Mouse (Mus musculus) urinary bladder, postnatal 4 days (tissue): ENCODE measurements around the gene Rptor.

ENCODE experiments used
- DNase-seq, 2 experiments: peaks; one replicate each; pipeline ENCODE4 v3.0.0; 2021 to 2022; ENCODE audit warnings: low spot score in 2 of 2

The Rptor gene

DNA sequence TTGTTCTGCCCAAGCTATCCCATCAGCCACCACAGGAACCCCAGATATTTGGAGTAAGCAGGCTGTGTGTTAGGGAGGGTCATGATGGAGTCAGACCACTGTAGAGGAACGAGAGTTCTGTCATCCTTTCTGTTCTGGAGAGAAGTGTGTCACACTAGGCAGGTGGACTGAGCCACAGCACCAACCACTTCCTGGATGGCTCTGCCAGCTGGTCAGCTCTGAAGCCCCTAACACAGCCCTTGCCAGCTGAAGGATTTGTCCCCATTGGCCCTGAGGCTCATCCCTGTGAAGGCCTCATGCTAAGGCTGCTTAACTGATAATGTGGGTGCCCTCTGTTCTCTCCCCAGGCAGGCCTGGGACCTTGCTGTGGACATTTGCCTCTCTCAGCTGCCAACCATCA is 208.9 kb downstream of the Rptor start:
- no peak for DNase-seq

DNA sequence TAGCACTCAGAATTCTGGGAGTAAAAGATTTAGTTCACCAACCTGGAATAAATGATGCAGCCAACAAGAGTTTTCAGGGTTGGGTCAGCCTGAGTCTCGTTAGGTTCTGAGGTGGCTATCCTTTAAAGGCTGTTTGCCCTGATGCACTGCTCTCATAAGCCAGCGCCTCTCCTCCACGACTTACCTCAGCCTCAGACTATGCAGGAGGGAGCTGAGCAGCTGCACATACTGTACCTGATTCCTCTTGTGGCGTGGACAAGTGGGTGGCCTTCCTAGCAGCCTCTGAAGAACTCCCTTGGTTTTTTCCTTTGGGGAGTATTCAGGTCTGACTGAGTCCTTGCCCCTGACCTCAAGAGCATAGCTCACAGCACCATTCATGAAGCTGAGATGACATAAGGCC is 209.4 kb downstream of the Rptor start:
- DNase-seq: no peak

DNA sequence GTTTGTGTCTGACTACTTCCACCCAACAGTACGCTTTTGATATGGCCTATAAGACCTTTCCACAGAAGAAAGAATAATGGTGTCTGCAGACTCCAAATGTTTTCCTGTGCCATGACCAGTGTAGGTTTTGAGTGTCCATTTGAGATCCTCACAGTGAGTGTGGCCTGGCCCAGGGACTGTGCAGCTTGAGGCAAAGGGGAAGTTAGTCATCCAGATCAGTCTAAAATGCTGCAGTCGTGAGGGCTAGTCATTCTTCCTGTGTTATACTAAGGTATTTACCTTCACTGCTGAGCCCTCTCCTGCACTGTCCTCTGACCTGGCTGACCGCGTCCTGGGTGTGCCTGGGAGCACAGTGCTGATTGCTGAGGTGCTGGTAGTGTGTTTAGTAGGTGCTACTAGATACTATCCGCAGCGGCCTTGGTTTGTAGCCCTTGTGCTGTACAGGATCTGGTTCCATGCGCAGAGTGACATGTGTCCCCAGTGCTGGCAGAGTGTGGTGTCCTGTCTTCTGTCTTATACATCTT is 211.4 kb downstream of the Rptor start:
- no peak for DNase-seq

DNA sequence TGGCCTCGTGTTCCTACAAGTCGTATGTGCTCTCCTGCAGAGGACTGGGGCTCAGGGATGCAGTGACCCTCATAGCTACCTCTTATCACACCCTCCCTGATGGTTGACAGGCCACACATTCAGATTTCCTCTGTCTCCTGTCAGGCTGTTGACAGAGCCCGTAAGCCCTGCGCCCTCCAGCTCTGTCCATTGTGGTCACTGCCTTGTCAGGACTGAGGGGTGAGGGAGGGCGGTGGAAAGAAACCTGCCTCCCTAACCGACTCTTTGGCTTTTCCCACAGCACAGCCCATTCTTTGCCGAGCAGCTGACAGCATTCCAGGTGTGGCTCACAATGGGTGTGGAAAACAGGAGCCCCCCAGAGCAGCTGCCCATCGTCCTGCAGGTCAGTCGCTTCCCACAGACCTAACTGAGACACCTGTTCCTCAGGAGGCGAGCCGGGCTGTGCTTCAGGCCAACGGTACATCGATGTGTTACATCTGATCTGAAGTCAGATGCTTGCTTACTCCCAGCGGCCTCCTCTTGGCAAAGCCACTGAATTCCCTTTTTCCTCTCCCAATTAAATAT is 214.2 kb downstream of the Rptor start:
- DNase-seq: no peak

DNA sequence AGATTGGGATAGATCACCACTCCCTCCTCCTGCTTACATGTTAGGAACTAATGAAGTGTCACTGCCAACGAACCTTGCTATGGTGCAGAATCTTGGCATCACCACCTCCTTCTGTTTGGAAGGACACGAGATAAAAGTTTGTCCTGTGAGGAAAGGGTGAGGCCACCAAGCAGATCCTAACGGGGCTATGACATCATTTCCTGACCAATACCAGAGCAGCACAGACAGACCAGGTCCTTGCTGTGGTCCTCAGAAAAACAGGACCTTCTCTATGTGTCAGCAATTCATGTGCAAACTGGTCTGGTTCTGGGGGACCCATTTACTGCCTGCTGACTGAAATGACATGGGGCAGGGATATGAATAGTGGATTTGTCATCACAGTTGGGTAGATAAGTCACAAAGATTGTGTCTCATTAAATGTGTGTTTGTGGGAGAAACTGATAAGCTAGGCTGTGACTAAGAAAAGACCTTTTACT is 214.7 kb downstream of the Rptor start:
- no peak for DNase-seq

DNA sequence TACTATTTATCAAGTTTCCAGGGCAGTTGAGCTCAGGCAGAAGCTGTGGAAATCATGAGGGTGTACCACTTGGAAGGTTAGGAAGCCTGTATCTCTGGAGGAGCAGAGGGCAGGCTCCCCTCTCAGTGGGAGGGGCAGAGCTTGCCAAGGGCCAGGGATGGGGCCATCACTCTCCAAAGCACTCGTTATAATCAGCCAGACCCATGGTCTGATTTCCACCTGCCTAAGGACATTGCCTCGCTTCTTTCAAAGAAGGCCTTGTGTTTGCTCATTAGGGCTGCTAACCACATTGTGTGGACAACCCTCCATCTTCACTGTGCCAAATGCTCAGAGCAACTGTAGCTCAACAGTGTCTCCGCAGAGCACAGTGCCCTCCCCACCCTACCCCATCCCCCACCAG is 215.2 kb downstream of the Rptor start:
- DNase-seq: no peak

DNA sequence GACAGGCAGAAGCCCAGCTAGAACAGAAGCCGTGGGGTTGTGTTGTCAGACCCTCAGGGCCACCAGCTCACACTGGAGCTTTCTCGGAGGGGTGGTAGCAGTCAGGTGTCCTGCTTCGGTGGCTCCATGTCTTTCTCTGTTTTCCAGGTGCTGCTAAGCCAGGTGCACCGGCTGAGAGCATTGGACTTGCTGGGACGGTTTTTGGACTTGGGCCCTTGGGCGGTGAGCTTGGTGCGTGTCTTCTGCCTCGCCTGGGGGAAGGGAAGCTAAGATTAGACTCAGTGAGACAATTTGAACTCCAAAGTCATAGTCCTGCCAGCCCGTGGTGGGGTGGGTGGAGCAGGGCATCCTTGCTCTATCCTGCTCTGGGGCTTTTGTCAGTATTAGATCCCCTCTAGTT is 218.8 kb downstream of the Rptor start:
- DNase-seq: no peak

DNA sequence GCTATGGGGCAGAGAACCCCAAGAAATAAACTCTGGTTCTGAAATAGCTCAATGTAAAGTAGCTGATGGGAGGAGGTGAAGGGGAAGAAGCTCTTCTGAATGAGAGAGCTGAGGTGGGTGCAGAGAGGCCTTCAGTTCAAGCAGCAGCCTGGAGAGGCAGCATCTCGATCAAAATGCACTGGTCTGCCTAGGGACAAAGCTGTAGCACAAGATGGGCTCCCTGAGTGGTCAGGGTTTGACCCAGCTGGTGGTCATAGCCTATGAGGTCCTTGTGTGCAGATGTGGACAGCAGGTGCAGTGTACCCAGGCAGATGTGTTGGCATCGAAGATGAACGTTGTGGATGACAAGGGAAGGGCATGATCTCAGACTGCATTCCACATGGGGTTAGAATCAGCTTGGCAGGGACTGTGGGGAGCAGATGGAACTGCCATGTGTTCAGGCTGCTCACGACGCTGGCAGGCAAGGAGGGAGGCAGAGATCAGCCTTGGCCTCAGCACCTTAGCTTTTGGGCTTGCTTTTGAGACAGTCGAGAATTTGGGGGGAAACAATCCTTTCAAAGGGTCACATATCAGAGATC is 221.5 kb downstream of the Rptor start:
- no peak for DNase-seq

DNA sequence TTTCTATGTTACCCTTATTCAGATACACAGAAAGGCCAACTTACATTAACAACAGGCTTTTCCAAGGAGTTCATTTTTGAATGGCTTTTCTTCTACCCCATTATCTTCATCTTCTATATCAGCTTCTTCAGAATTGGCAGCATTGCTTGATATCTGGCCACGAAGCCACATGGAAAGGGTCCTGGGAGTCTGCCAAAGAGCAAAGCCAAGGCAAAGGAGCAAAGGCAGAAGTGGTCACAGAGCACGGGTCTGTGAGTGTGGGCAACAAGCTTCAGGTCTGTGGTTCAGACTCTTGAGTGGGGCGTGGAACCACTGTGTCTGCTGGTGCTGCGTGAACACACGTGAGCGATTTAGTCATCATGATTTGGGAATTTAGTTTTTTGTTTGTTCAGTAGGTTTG is 223.1 kb downstream of the Rptor start:
- DNase-seq: no peak

DNA sequence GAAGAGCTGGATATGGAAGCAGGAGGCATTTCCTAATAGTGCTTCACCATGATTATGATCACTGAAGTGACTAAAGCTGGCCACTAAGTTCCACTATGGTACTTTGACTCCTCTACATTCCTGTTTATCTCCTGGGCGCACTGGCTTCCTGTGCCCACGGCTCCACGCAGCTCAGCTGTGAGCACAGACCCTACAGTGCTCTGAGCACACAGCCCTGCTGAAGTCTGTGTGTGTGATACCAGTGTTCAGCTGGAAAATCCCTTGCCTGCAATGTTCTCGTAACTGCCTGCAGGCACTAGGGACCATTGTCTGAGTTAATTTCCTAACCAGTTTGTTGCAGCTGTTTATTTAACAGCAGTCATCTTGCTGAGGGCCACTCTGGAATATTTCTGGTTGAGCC is 223.5 kb downstream of the Rptor start:
- DNase-seq: no peak

DNA sequence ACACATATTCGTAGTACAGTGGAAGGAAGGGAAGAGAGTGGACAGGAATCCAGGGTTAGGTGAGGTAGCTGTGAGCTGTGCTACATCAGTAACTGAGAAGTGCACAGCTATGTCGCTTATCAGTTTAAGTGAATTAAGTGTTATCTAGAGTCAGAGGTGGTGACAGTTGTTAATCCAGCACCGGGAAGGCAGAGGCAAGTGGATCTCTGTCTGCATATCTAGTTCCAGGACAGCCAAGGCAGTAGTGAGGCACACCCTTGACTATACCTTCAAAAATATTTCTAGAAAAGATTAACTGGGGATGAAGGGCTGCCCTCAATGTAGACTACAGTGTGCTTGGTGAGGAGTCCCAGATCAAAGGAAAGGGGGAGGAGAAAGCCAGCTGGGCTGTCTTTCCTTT is 226.4 kb downstream of the Rptor start:
- DNase-seq: no peak

DNA sequence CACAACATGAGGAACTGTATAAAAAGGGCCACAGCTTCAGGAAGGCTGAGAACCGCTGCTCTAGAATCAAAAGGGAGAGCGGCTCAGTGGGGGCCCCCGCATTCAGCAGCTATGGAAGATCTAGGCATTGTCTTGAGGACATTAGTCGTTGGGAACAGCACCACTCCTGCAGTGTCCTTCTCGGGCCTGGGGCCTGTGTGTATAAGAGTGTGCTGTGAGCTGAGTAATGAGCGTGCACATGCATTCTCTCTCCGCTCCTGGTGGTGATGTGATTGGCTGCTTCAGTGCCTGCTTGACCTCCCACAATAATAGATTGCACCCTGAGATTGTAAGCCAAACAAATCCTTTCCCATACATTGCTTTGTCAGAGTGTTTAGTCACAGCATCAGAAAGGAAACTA is 229.0 kb downstream of the Rptor start:
- DNase-seq: no peak

DNA sequence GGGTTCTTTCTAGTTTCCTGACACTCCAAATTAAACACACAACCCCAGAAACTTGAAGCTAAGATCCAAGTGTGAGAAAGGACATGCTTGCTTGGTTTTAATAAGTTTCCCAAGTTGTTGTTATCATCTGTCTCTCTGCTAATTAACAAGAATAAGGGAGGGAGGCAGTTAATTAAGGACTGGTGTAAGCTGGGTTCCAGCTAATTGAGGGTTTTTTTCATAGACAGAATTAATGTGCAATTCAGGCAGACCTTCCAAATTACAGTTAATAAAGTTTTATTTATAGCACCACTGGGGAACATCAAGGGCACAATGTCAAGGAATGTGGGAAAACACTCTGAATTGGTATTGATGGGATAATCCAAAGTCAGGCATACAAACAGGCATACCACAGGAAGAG is 230.6 kb downstream of the Rptor start:
- no peak for DNase-seq

DNA sequence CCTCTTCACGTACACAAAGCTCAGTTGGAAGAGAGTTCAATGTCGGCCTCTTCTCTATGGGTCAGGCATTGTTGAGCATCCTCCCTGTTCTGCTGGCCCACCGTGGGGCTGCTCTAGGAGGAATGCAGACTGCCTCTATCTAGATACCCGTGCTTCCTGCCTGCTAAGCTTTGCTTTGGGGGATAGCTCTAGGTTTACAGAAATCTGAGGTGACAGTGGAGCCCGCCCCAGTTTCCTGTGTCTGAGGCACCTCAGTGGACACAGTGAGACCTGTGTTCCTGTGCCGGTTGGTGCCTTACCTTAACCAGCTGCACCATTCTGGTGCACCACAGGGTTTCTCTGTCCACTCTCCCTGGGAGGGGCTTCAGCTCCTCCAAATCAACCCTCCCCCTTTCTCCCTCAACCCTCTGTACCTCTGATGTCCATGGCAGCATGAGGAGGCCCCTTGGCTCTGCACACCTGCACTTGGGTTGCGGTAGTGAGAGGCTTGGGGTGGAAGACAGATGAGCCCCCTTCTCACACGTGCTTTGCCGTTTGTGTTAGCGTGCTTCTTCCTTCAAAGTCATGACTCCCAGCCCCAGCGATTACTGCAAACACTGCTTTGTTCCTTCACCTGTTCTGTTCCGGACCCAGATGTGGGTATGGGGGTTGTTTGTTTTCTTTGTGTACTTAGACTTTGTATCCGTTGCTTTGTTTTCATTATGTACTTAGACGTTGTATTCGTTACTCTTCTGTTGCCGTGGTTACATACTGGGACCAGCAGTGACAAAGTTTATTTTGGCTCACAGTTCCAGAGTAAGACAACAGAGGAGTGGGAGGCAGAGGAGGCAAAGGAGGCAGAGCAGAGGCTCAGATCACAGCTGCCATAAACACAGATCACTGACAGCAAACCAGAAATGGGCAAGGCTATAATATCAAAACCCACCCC is 231.4 kb downstream of the Rptor start:
- DNase-seq: no peak

DNA sequence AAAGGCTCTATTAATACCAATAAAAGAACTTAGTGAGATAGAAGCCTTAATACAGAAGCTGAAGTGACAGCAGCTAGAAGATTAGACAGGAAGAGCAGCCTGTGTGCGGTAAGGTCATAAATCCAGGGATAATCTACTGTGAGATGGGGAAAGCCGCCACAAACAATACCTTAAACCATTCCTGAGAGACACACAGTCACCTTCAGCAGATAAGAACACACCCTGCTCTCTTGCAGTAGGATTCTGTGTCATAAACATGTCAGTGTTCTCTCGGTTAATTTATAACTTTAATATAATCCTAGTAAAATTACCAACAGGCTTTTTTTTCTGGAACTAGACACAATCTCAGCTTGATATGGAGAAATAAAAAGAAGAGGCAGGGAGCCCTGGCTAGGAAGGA is 233.6 kb downstream of the Rptor start:
- no peak for DNase-seq

DNA sequence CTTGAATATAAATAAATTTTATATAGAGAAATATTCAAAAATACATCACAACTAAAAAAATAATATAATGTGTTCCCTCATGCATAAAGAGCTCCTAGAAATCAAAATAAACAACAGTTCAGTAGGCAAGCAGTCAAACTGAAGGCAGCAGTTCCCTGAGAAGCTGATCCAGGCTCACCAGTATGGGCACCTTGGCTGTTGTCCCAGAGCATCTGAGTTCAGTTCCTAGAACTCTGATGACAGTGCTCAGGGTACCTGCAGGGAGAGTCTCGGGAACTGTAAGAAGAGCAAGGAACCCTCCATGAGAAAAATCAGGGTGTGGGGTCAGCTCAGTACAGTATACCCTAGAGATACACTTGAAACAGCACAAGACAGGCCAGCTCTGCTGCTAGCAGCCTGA is 235.1 kb downstream of the Rptor start:
- no peak for DNase-seq

DNA sequence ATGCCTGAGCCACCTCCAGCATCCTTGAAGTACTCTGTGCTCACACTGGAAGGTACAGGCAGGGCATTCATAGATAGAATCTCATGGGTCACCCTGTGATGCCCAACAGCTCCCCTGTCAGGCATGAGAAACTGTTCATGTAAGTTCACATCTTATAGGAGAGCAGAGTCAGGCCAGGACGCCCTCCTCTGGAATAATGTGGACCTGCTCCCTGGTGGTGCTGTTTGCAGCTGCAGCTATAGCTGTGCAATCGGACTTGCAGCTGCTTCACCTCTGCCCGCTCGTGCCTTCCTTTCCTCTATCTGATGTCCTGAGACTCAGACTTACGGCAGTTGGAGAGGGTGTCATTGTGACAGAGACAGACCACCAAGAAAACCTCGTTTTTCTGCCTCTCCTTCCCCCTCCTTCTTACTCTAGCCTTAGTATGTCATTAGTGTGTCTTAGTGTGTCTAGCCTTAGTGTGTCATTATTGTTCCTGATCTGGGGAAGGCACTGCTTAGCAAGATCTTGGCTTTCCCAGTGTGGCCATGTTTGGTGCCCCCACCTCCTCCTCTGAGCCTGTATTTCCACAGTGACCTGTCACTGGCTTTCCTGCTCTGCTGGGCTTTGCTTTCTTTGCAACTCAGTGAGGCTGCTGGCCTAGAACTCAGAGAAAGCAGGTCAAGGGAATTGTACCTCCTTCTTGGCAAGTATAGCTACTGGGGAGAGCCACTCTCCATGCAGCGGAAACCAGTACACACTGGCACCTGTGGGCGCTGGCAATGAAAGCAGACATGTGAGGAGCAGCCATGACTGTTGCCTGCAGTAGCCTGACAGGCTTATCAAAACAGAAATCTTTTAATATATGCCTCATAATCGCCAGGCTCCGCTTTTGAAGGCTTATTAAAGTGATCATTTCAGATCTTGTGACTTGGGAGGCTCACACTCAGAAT is 237.0 kb downstream of the Rptor start:
- no peak for DNase-seq

DNA sequence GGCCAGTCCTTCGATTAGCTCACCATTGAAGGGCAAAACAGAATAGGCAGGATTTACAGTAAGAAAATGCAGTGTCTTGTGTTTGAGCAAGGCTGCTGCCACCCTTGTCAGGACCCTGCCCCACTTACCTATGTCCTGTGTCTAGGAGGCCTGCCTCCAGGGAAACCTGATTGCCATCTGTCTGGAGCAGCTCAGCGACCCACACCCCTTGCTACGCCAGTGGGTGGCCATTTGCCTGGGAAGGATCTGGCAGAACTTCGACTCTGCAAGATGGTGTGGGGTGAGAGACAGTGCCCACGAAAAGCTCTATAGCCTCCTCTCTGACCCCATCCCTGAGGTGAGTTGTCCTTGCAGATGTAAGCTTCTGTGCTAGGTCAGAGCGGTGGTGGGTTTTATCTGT is 243.9 kb downstream of the Rptor start:
- no peak for DNase-seq

DNA sequence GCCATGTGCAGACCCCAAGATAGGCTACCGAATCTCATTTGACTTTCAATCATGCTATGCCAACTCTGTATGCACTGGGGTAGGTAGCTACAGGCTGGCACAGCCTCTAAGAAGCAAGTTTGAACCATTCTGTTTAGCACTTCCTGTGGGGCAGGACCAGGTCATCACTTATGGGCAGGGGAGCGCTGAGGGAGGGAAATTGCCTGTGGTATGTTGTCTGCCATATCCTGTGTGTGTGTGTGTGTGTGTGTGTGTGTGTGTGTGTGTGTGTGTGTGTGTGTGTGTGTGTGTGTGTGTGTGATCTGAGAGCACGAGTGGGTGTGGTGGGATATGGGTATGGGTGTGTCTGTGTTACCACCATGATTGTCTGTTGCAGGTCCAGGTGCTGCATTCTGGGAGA is 244.4 kb downstream of the Rptor start:
- no peak for DNase-seq

DNA sequence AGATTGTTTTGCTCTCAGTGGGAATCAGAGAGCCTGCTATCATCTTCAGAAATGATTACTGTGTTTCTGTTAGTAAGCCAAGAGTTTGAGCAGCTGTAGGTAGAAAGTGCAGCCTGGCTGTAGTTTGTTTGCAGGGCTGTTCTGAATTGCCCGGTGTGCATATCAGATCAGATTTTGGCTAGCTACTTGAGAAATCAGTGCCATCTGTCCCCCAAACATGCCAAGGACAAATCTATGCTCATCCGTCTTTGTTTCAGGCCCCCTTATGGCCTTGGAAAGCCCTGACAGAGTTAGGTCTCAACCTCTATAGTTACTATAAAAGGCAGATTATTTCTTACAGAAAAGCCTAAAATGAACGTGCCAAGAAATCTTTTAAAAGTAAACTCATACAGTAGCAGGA is 244.9 kb downstream of the Rptor start:
- DNase-seq: no peak

DNA sequence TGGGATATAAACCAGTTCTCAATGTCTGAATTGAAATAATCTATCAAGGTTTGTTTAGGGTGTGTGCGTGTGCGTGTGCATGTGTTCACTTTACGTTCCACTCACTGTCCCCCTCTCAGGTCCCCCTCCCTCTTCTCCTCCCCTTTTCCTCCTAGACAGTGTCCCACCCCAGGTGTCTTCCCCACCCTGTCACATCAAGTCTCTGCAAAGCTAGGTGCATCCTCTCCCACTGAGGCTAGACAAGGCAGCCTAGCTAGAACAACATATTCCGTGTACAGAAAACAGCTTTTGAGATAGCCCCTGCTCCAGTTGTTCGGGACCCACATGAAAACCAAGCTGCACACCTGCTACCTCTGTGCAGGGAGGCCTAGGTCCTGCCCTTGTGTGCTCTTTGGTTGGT is 245.5 kb downstream of the Rptor start:
- no peak for DNase-seq

DNA sequence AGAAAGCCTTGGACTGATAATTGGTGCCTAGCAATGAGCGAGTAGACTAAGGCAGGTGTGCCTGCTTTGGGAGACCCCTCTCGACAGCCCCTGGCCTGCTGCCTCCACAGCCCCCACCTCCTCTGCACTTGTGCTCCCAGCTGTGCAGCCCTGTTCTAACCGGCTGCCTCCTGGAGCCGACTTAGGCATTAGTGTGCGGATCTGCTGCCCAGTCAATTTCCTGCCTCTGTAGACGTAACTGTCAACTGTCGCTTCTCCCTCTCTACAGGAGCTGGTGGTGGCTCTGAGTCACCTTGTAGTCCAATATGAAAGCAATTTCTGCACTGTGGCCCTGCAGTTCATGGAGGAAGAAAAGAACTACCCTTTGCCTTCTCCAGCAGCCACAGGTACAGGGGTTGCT is 253.3 kb downstream of the Rptor start:
- no peak for DNase-seq
